In genomic region chr10:96642751-96643150, GRCm38 (mm10) we compare ENCODE assay signal across 23 mouse cellular contexts. TPM values are rescaled to one million over a fixed set of nuclear protein-coding genes. Genes with fewer than 3 reads are reported as not detected.
DNase-seq lines count a peak whose midpoint lies in the region; ATAC-seq and TF ChIP-seq lines count a peak whose summit lies in the region.
"Had no signal": no experiment of that assay in that cellular context is flagged by ENCODE, and none has a peak within 500 bp of the region (broad histone marks: within the 10 kb centered on the region; RNA-seq: fewer than 3 reads in every experiment).

No protein-coding gene starts in this region.

- H3K4me2 ChIP-seq in lung, embryonic 14.5 days: no peak overlapping the region
- 0 out of 2 replicates have a peak overlapping the region, but pooled peaks have one; percentile 2 for H3K4me2 ChIP-seq in heart, embryonic 15.5 days
- H3K4me2 ChIP-seq: embryonic facial prominence, embryonic 15.5 days; limb, embryonic 12.5 days; liver, embryonic 12.5 days had no signal

- ATAC-seq in lung, embryonic 14.5 days (ENCODE audit: insufficient read depth): peak; percentile 77
- ATAC-seq in heart, embryonic 15.5 days (replicated peaks; ENCODE audit: insufficient number of reproducible peaks, insufficient read depth, low FRiP score, low read depth): peak; percentile 74; the same call in 1 of the 2 replicates
- ATAC-seq: hindbrain, postnatal 0 days; liver, embryonic 12.5 days had no signal

- no peaks in the 10 kb centered on the region for H3K9me3 ChIP-seq in lung, embryonic 14.5 days (ENCODE audit: low read depth, low read length)
- H3K9me3 ChIP-seq in heart, embryonic 15.5 days (replicated peaks): no peaks in the 10 kb centered on the region
- H3K9me3 ChIP-seq: embryonic facial prominence, embryonic 15.5 days; hindbrain, embryonic 10.5 days; limb, embryonic 12.5 days; liver, embryonic 12.5 days; midbrain, embryonic 10.5 days had no signal

- H3K4me3 ChIP-seq in lung, embryonic 14.5 days (ENCODE audit: low read depth, low read length): no peak overlapping the region
- H3K4me3 ChIP-seq in heart, embryonic 15.5 days: no peak overlapping the region
- H3K4me3 ChIP-seq: embryonic facial prominence, embryonic 15.5 days; hindbrain, embryonic 10.5 days; limb, embryonic 12.5 days; liver, embryonic 12.5 days; midbrain, embryonic 10.5 days had no signal

- 35% methylated on average over 6 of the region's 6 CpGs for WGBS in lung, embryonic 14.5 days
- 22% methylated on average over 6 of the region's 6 CpGs for WGBS in heart, embryonic 15.5 days

- no peaks in the 10 kb centered on the region for H3K36me3 ChIP-seq in lung, embryonic 14.5 days (ENCODE audit: insufficient read depth)
- no peaks in the 10 kb centered on the region for H3K36me3 ChIP-seq in heart, embryonic 15.5 days
- H3K36me3 ChIP-seq: embryonic facial prominence, embryonic 15.5 days; liver, embryonic 12.5 days; midbrain, embryonic 10.5 days had no signal

- no peak for TF ChIP-seq CTCF in lung, embryonic 14.5 days (IDR thresholded peaks at IDR 0.05; ENCODE audit: low read depth)

- H3K9ac ChIP-seq in lung, embryonic 14.5 days: no peak overlapping the region
- H3K9ac ChIP-seq in heart, embryonic 15.5 days: no peak overlapping the region
- H3K9ac ChIP-seq: embryonic facial prominence, embryonic 15.5 days; limb, embryonic 12.5 days; liver, embryonic 12.5 days had no signal

- peak; percentile 87 for DNase-seq in heart, adult 11 months
- no peak for DNase-seq in heart, postnatal 4 days
- peak; percentile 80 for DNase-seq in lung, embryonic 14.5 days
- no peak for DNase-seq in lung, postnatal 36 days
- peak; percentile 25 for DNase-seq in brain, adult 2 months (ENCODE audit: low read depth, low spot score)
- no peak for DNase-seq in layer of hippocampus, adult 8-10 months (ENCODE audit: low spot score in 2 of 2)
- DNase-seq in left cerebral cortex, adult 18-20 months (ENCODE audit: low spot score in 2 of 2): no peak
- DNase-seq: adrenal gland, postnatal 36 days; cerebellum, adult 18-20 months; cerebellum, postnatal 25 days; gastrocnemius, postnatal 10 days; kidney, adult 11 months; thymus, postnatal 14 days had no signal

- no peaks in the 10 kb centered on the region for H3K27me3 ChIP-seq in lung, embryonic 14.5 days (ENCODE audit: insufficient read depth, low read length)
- H3K27me3 ChIP-seq in heart, embryonic 15.5 days: no peaks in the 10 kb centered on the region
- H3K27me3 ChIP-seq: CH12.LX; embryonic facial prominence, embryonic 15.5 days; limb, embryonic 12.5 days; liver, embryonic 12.5 days had no signal

- peaks cover 23% of the 10 kb centered on the region for H3K4me1 ChIP-seq in lung, embryonic 14.5 days (ENCODE audit: insufficient read depth)
- peaks cover 28% of the 10 kb centered on the region for H3K4me1 ChIP-seq in heart, embryonic 15.5 days (replicated peaks)

- peak overlapping the region; percentile 60 for H3K27ac ChIP-seq in lung, embryonic 14.5 days (ENCODE audit: low read depth)
- peak overlapping the region; percentile 84 for H3K27ac ChIP-seq in heart, embryonic 15.5 days
- H3K27ac ChIP-seq: embryonic facial prominence, embryonic 15.5 days; hindbrain, embryonic 10.5 days; hindbrain, postnatal 0 days; limb, embryonic 12.5 days; liver, embryonic 12.5 days; macrophage; midbrain, embryonic 10.5 days; stomach, postnatal 0 days had no signal

RNA-seq across cellular contexts. Expression of gene Btg1, which starts 25.9 kb away (rescaled TPM):
- 10 to 100 TPM; 73.5 to 81.5 TPM for total RNA-seq in heart, postnatal 4 days (2021)
- polyA plus RNA-seq in lung, embryonic 14.5 days (2014; fragmentation: Nextera tagmentation; extraction: Ambion mirVana): 67.4 and 67.5 TPM in 2 replicates
- polyA plus RNA-seq in heart, embryonic 15.5 days (2015; fragmentation: Nextera tagmentation; extraction: Ambion mirVana): 48.8 and 56.5 TPM in 2 replicates
- 10 to 100 TPM; 46.5 to 59.9 (median 50.7) TPM for total RNA-seq in layer of hippocampus, adult 8-10 months (2022)
- total RNA-seq in left cerebral cortex, adult 18-20 months (2021): 10 to 100 TPM; 33.7 to 37.3 TPM

Comparison
In these comparisons a context has a peak if more than half of its experiments do, and no peak if none do; other contexts are left out.
1. DNase-seq: peak in heart, adult 11 months (single experiment), lung, embryonic 14.5 days (single experiment) and brain, adult 2 months (single experiment); none in heart, postnatal 4 days (single experiment), lung, postnatal 36 days (single experiment), layer of hippocampus, adult 8-10 months (0 of 2) and left cerebral cortex, adult 18-20 months (0 of 2).